Mouse (Mus musculus): Measurements from ENCODE around the gene Setd5. TPM values are rescaled to one million over a fixed set of nuclear protein-coding genes. Genes with fewer than 3 reads are reported as not detected.

The Setd5 gene
- 72.1 and 75.6 TPM in 2 replicates for polyA plus RNA-seq (2015; fragmentation: Nextera tagmentation; extraction: Ambion mirVana)

DNA sequence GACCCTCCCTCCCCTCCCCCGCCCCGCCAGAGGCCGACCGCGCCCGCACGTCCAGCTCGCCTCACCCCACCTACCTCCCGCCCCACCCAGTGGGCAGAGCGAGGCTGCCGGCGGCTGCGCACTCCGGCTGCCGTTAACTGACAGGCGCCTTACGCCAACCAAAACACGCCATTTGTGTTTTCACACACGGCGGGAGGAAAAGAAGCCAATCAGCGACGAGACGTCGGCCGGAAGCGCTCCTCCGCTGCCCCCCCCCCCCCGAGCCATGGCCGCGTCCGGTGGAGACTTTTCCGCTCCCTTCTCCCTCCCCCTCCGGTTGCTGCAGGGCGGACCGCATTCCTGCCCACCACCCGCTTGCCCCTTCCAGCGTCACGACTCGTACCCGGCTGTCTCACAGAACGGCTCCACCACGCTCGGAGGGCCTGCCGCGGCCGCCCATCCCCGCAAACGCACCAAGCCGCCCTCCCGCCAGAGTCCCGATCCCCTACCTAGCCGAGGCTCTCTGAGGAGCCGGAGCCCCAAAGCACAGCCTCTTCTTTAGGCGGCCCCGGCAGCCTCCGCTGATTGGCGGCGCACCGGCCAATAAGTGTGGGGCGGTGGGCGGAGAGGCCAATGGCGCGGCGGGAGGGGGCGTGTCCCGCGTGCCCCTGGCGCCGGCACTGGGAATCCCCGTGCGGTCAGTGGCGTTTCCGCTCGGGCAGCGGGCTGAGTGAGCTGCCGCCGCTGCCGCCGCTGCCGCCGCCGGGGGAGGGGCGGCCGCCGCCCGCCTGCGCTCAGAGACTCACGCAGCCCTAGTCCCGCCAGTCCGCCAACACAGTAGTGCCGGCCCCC, at the start of gene Setd5:
Gene Setd5, plus strand, starts transcription at position 680 of the 831 bp plus-strand sequence.
- Histone ChIP-seq H3K4me3 (ENCODE audit: low read length) (peak within 1 kb of the TSS; percentile 86), H3K4me1 (replicated peaks; ENCODE audit: control insufficient read depth, insufficient read depth, low read length) (peaks cover 25% of the 10 kb centered on the region), H3K9ac (ENCODE audit: low read length) (peak within 1 kb of the TSS; percentile 100), H3K4me2 (ENCODE audit: low read depth, low read length) (peak within 1 kb of the TSS; percentile 86), H3K27ac (ENCODE audit: low read length) (peak within 1 kb of the TSS; percentile 100), H3K9me3 (ENCODE audit: control insufficient read depth, low read length) (no peaks in the 10 kb centered on the region), H3K27me3 (ENCODE audit: control insufficient read depth, insufficient read depth, low read depth, low read length) (no peaks in the 10 kb centered on the region), H3K36me3 (ENCODE audit: control insufficient read depth, insufficient read depth, low read length) (no peaks in the 10 kb centered on the region)
- WGBS = under 1% methylated on average over 38 of the region's 91 CpGs
- peak; percentile 93 for ATAC-seq (ENCODE audit: low read depth)

DNA sequence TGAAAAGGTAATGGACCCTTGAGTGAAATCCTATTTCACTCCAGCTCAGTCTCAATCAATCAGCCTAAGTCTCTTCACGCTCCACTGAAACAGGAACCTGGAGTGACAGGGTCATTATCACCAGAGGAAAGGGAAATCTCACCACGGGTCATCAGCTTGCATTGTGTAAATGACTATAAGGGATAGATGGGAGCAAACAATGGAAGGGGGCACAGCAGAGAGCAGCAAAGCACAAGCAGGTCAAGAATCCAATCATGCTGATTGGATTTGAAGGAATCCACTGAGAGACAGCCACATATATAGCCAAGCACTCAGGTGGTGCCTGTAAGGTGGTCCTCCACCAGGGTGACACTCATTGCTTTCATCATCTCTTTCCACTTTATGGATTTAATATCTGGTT, 49.7 kb upstream of the Setd5 start:
- WGBS = 21% methylated on average over 2 of the region's 2 CpGs
- ATAC-seq (ENCODE audit: low read depth) = no peak

GRCm38 (mm10) chr6:113029006-113029405, 48.2 kb upstream of the Setd5 start:
- Histone ChIP-seq H3K27me3 (ENCODE audit: control insufficient read depth, insufficient read depth, low read depth, low read length) (no peaks in the 10 kb centered on the region), H3K27ac (ENCODE audit: low read length) (no peak overlapping the region), H3K4me3 (ENCODE audit: low read length) (no peak overlapping the region), H3K4me1 (replicated peaks; ENCODE audit: control insufficient read depth, insufficient read depth, low read length) (no peaks in the 10 kb centered on the region), H3K36me3 (ENCODE audit: control insufficient read depth, insufficient read depth, low read length) (no peaks in the 10 kb centered on the region), H3K4me2 (ENCODE audit: low read depth, low read length) (no peak overlapping the region), H3K9me3 (ENCODE audit: control insufficient read depth, low read length) (no peaks in the 10 kb centered on the region), H3K9ac (ENCODE audit: low read length) (no peak overlapping the region)
- 61% methylated on average over 3 of the region's 3 CpGs for WGBS
- no peak for ATAC-seq (ENCODE audit: low read depth)

More for the DNA sequence above, 49.7 kb upstream of the Setd5 start:
- Histone ChIP-seq H3K4me1 (replicated peaks; ENCODE audit: control insufficient read depth, insufficient read depth, low read length) (no peaks in the 10 kb centered on the region), H3K27me3 (ENCODE audit: control insufficient read depth, insufficient read depth, low read depth, low read length) (no peaks in the 10 kb centered on the region), H3K4me2 (ENCODE audit: low read depth, low read length) (no peak overlapping the region), H3K9me3 (ENCODE audit: control insufficient read depth, low read length) (no peaks in the 10 kb centered on the region), H3K4me3 (ENCODE audit: low read length) (no peak overlapping the region), H3K36me3 (ENCODE audit: control insufficient read depth, insufficient read depth, low read length) (no peaks in the 10 kb centered on the region), H3K27ac (ENCODE audit: low read length) (no peak overlapping the region), H3K9ac (ENCODE audit: low read length) (no peak overlapping the region)

DNA sequence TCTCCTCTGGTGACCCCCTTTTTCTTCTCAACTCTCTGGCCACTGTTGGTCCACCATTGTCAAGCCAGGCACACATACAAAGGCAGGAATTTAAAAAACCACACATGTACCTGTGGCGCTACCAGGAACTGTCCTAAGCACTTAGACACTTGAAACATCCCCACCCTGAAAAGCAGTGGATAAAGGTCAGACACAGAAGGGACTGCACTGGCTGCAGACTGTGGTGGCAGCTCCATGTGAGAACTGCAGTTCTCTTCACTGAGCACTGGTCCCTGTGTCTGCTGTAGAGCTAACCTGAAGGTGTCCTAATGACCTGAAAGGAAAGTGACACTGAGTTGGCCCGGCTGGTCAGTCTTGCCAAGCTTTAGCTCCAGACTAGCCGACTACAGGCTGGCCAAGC, 46.6 kb upstream of the Setd5 start:
- ATAC-seq (ENCODE audit: low read depth) = no peak
- WGBS = 54% methylated on average over 3 of the region's 3 CpGs
- H3K4me2 ChIP-seq (ENCODE audit: low read depth, low read length) = no peak overlapping the region
- H3K9ac ChIP-seq (ENCODE audit: low read length) = no peak overlapping the region
- H3K27me3 ChIP-seq (ENCODE audit: control insufficient read depth, insufficient read depth, low read depth, low read length) = no peaks in the 10 kb centered on the region
- H3K9me3 ChIP-seq (ENCODE audit: control insufficient read depth, low read length) = no peaks in the 10 kb centered on the region
- no peaks in the 10 kb centered on the region for H3K4me1 ChIP-seq (replicated peaks; ENCODE audit: control insufficient read depth, insufficient read depth, low read length)
- no peak overlapping the region for H3K4me3 ChIP-seq (ENCODE audit: low read length)
- H3K27ac ChIP-seq (ENCODE audit: low read length) = no peak overlapping the region
- H3K36me3 ChIP-seq (ENCODE audit: control insufficient read depth, insufficient read depth, low read length) = no peaks in the 10 kb centered on the region

DNA sequence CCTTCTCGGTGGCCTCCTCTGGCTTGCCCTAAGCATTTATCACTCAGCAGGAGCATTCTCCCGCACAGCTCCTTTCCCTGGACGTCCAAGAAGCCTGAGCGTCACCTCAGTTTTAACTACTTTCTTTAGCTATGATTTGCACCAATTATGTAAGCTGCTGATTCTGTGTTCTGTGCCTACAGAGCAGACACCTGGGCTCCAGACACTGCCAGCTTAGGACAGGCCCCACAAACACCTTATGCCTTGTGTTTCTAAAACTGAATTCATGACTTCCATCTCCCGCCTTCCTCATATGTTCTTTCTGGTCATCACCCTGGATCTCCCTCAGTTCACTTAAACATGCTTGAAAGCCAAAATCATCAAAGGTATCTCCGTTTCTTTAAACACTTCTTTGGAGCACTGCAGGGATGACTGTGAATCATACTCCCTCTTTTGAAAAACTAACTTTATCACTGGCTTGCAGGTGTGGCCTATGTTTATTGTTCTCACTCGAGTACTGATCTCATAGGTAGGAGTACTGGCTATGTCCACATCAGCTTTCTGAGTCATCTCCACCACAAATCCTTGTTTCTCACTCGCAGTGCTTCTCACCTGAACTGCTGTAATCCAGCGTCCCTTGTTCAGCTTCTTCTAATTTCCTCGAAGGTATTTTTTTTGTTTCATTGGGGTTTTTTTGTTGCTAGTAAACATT, 46.0 kb upstream of the Setd5 start:
- Histone ChIP-seq H3K27ac (ENCODE audit: low read length) (no peak overlapping the region), H3K4me1 (replicated peaks; ENCODE audit: control insufficient read depth, insufficient read depth, low read length) (no peaks in the 10 kb centered on the region), H3K9me3 (ENCODE audit: control insufficient read depth, low read length) (no peaks in the 10 kb centered on the region), H3K4me3 (ENCODE audit: low read length) (no peak overlapping the region), H3K4me2 (ENCODE audit: low read depth, low read length) (no peak overlapping the region), H3K36me3 (ENCODE audit: control insufficient read depth, insufficient read depth, low read length) (no peaks in the 10 kb centered on the region), H3K27me3 (ENCODE audit: control insufficient read depth, insufficient read depth, low read depth, low read length) (no peaks in the 10 kb centered on the region), H3K9ac (ENCODE audit: low read length) (no peak overlapping the region)
- no peak for ATAC-seq (ENCODE audit: low read depth)
- 56% methylated on average over 10 of the region's 10 CpGs for WGBS

- H3K36me3 ChIP-seq (ENCODE audit: control insufficient read depth, insufficient read depth, low read length) = no peaks in the 10 kb centered on the region
- H3K4me3 ChIP-seq (ENCODE audit: low read length) = no peak overlapping the region
- H3K27ac ChIP-seq (ENCODE audit: low read length) = no peak overlapping the region
- H3K9ac ChIP-seq (ENCODE audit: low read length) = no peak overlapping the region
- no peak overlapping the region for H3K4me2 ChIP-seq (ENCODE audit: low read depth, low read length)
- no peak for ATAC-seq (ENCODE audit: low read depth)
- no peaks in the 10 kb centered on the region for H3K4me1 ChIP-seq (replicated peaks; ENCODE audit: control insufficient read depth, insufficient read depth, low read length)
- 69% methylated on average over 3 of the region's 3 CpGs for WGBS
- no peaks in the 10 kb centered on the region for H3K9me3 ChIP-seq (ENCODE audit: control insufficient read depth, low read length)
- no peaks in the 10 kb centered on the region for H3K27me3 ChIP-seq (ENCODE audit: control insufficient read depth, insufficient read depth, low read depth, low read length)
Observed at GRCm38 (mm10) chr6:113032121-113032520, 45.0 kb upstream of the Setd5 start.

DNA sequence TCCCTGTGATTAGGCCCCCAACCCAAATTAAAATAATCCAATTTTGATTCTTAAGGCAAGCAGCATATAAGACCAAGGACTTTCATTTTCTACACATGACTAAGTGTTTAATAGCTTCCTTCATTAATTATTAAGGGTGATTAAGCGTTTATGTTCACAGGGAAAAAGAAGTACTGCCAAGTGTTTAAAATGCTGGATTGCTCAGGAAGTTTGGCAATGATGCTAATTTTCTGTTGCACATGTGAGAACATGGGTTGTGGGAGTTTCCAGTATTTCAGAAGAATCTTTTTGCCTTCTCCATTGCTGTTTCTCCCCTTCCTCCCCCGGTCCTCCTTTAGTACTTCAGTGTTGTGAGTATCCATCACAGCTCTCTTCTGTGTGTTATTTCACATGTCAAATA, 44.0 kb upstream of the Setd5 start:
- Histone ChIP-seq H3K27me3 (ENCODE audit: control insufficient read depth, insufficient read depth, low read depth, low read length) (no peaks in the 10 kb centered on the region), H3K9ac (ENCODE audit: low read length) (no peak overlapping the region), H3K4me3 (ENCODE audit: low read length) (no peak overlapping the region), H3K36me3 (ENCODE audit: control insufficient read depth, insufficient read depth, low read length) (no peaks in the 10 kb centered on the region), H3K4me1 (replicated peaks; ENCODE audit: control insufficient read depth, insufficient read depth, low read length) (peaks cover under 1% of the 10 kb centered on the region; the same call in 1 of the 2 replicates), H3K27ac (ENCODE audit: low read length) (no peak overlapping the region), H3K9me3 (ENCODE audit: control insufficient read depth, low read length) (no peaks in the 10 kb centered on the region), H3K4me2 (ENCODE audit: low read depth, low read length) (no peak overlapping the region)
- no peak for ATAC-seq (ENCODE audit: low read depth)
- 76% methylated on average over 2 of the region's 2 CpGs for WGBS

DNA sequence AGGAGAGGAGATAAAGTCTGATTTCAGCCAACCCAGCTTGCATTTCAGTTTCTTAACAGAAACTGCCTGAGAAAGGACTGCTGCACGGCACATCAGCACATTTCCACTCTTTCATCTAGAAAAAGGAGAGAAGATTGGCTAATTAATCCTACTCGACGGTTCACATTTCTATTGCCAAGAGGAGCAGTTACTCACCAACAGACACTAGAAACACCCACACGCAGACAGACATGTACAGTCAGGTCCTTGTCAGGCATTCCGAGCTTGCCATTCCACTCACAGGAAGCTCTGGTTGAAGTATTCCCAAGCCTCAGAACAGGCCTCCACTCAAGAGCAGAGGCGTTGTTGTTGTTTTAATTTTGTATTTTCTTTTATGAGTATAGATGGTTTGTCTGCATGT, 42.7 kb upstream of the Setd5 start:
- Histone ChIP-seq H3K36me3 (ENCODE audit: control insufficient read depth, insufficient read depth, low read length) (no peaks in the 10 kb centered on the region), H3K4me1 (replicated peaks; ENCODE audit: control insufficient read depth, insufficient read depth, low read length) (peaks cover 5% of the 10 kb centered on the region), H3K4me3 (ENCODE audit: low read length) (no peak overlapping the region), H3K27me3 (ENCODE audit: control insufficient read depth, insufficient read depth, low read depth, low read length) (no peaks in the 10 kb centered on the region), H3K4me2 (ENCODE audit: low read depth, low read length) (no peak overlapping the region), H3K9me3 (ENCODE audit: control insufficient read depth, low read length) (no peaks in the 10 kb centered on the region), H3K9ac (ENCODE audit: low read length) (no peak overlapping the region), H3K27ac (ENCODE audit: low read length) (no peak overlapping the region)
- WGBS = 80% methylated on average over 6 of the region's 6 CpGs
- no peak for ATAC-seq (ENCODE audit: low read depth)

DNA sequence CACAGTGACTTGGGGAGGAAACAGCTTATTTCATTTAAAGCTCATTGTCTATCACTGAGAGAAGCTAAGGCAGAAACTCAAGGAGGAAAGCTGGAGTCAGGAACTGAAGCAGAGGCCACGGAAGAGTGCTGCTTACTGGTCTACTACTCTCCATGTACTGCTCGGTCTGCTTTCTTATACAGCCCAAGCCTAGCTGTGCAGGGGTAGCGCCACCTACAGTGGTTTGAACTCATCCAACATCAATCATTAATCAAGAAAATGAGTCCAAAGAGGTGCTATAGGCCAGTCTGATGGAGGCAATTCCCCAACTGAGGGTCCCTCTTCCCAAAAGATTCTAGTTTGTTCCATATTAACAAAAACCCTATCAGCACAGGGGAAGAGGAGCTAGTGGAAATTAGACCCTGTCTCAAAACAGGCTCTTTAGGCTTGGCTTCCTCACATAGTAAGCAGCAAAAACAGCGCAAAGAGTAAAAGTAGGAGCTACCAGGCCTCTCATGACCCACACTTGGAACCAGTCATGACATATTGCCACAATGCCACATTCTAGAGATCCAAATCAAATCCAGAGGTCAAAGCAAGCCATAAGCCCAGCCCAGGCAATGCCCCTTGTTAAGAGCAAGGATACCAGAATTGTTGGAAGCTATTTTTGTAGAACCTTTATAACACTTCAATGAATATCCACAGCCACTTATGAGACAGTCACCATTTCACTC, 40.5 kb upstream of the Setd5 start:
- H3K4me3 ChIP-seq (ENCODE audit: low read length) = no peak overlapping the region
- H3K27me3 ChIP-seq (ENCODE audit: control insufficient read depth, insufficient read depth, low read depth, low read length) = no peaks in the 10 kb centered on the region
- H3K4me1 ChIP-seq (replicated peaks; ENCODE audit: control insufficient read depth, insufficient read depth, low read length) = peaks cover 5% of the 10 kb centered on the region
- H3K9me3 ChIP-seq (ENCODE audit: control insufficient read depth, low read length) = no peaks in the 10 kb centered on the region
- ATAC-seq (ENCODE audit: low read depth) = no peak
- H3K27ac ChIP-seq (ENCODE audit: low read length) = no peak overlapping the region
- no peak overlapping the region for H3K9ac ChIP-seq (ENCODE audit: low read length)
- no peak overlapping the region for H3K4me2 ChIP-seq (ENCODE audit: low read depth, low read length)
- WGBS = 58% methylated on average over 4 of the region's 4 CpGs
- H3K36me3 ChIP-seq (ENCODE audit: control insufficient read depth, insufficient read depth, low read length) = no peaks in the 10 kb centered on the region

Data from lung, embryonic 16.5 days (tissue).